Mouse (Mus musculus): ENCODE data around the gene Olfr60.

The Olfr60 gene

DNA sequence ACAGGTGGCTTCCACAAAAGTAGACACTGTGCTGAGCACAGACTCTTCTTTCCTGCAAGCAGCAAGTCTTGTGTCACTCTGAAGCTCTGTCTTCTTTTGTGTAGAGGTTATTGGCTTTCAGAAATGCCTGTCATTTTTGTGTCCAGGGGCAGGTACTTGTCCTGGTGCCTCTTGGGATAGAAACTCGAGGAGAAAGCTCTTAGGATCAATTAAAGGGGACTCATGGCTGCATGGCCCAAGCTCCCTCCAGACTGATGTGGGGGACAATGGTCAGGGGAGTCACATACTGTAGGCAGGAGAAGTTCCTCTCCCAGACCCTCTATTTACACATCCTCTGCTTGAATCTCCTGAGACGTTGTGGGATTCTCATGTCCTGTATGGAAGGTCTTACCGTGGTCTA is at the start of gene Olfr60:
Olfr60 (minus strand) TSS at position 101 of the 400 bp plus-strand sequence.
- no peak for DNase-seq (ENCODE audit: extremely low spot score)

GRCm38 (mm10) chr7:140402818-140403217 is 41.3 kb upstream of the Olfr60 start, which contains the start of gene Olfr531:
Gene Olfr531, minus strand, starts transcription at chr7:140402918.
- no peak for DNase-seq (ENCODE audit: extremely low spot score)

DNA sequence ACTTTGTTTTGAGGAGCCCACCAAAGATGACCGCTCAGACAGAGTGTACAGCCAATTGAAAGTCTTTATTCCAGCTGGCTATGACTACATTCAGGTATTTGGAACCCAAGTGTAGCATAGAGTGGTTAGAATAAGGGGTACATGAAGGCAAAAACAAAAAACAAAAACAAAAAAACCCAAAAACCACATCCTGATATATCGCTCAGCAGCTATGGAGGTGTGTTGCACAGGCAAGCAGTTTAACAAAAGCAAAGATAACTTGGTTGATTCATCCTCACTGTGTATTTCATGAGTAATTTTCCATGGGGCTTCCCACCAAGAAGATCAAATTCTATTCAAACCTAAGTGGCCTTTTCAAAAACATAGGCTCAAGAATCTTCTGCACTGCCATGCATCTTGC is 15.4 kb upstream of the Olfr60 start:
- no peak for DNase-seq (ENCODE audit: extremely low spot score)

DNA sequence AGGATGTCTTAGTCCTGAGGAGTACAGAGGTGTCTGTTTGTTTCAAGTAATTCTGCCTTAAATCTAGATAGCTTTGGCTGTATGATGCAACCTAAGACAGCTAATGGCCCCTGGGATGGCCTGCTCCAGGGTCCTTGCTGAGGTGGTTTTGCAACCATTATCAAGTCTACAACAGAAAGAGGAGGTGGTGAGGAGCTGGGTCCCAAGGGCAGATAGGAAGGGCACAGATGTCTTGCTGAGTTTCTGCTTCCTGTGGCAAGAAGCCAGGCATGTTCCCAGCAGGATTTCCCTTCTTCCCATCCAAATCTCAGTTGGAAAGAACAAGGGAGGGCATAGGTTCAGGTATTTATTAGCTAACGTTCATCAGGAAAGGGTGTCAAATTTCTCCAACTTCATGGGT is 14.8 kb upstream of the Olfr60 start, which contains the start of gene Olfr530:
Olfr530 (minus strand) TSS at position 101 of the 400 bp plus-strand sequence.
- DNase-seq (ENCODE audit: extremely low spot score): no peak

DNA sequence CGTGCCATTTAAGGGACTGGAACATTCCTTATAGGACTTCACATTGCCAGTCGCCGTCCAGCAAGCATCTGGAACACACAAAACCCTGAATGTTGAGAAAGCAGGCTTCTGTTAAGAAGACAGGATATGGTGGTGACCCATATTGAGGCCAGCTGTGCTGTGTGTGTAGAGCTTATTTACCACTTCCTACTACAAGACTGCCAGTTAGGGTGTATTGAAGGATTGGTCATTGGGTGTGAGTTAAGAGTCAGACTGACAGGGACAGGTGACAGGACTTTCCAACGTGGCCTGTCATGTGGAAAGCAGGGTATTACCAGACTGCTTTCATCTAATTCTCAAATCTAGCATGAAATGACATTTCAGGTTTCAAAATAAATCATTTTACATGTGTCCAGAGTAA is 12.8 kb upstream of the Olfr60 start:
- no peak for DNase-seq (ENCODE audit: extremely low spot score)

DNA sequence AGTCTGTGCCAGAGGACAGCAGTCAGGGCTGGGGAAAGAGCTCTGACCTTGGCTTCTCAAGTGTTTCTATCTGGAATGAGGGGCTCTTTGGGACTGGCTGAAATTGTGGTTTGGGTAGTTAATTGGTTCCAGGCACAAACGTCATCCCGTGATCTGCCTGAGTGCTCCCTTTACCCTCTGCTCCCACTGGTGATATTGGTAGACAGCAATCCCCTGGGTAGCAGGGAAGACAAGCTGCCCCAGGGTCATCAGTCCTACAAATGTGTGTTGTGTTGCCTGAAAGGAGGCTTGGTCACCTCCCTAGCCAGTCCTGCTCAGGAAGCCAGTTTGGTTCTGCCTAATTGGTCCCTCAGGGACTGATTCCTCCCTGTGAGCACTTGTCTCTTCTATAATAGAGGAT is 27.8 kb downstream of the Olfr60 start, which contains the start of gene Olfr527:
Olfr527 (plus strand) TSS at position 301 of the 400 bp plus-strand sequence.
- no peak for DNase-seq (ENCODE audit: extremely low spot score)

- DNase-seq (ENCODE audit: extremely low spot score): no peak
Measured at GRCm38 (mm10) chr7:140329766-140330304, 31.6 kb downstream of the Olfr60 start.

- DNase-seq (ENCODE audit: extremely low spot score): no peak
Measured at GRCm38 (mm10) chr7:140321135-140321534, 40.3 kb downstream of the Olfr60 start.

DNA sequence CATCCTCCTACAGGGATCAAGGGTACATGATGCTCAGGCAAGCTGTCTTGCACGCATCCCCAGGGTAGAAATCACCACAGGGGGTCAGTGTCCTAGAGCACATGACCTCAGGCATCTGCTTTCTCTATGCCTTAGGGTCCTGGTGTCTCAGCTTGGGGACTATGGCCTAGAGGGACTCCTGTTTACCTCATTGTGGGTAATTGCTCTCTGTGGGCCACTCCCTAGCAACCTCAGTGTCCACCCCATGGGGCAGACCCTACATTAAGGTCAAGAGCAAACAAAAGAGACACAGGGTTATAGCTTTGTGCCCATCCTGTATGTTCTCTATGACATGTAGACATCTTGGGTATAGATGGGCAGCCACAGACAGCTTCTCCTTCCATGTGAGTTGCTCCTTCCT is 40.9 kb downstream of the Olfr60 start, which contains the start of gene Olfr525:
Olfr525 (plus strand) TSS at position 301 of the 400 bp plus-strand sequence.
- no peak for DNase-seq (ENCODE audit: extremely low spot score)

DNA sequence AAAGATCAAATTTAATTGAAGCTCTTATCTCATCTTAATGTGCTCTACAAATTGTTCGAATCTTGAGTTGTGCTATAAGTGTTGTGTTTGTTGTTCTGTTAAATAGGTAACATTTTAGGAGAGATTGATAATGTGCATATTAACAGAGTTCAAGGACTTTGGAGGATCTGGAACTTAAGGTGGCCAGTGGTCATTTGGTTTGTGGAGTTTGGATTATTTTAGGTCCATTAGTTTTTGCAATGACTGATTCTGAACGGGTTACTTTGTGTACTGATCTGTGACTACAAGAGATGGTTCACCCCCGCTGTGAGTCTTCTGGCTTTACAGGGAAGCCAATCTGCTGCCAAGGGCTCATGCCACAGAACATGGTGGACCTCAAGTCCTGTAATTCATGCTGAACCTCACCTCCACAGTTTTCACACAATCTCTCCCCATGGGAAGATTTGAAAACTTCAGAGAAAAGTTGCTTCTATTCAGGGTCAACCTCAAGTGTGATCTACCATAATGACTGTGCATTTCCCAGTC is 41.5 kb downstream of the Olfr60 start:
- no peak for DNase-seq (ENCODE audit: extremely low spot score)

DNA sequence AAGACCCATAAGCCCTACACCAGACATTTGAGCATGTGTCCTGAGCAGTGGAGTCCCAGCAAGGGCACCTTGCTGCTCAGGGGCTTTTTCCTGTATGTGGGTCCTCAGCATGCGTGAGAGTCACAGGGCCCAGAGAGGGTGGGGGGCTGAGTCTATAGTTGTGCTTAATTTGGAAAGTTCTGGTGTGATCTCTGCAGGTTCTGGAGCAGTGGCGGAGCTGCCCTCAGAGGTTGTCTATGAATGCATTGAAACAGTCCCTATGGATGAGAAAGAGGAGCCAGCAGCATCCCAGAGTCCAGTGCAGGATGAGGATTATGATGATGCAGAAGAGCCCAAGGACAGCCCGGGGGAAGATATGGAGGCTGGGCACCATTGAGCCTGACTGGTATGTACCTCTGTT is 62.1 kb downstream of the Olfr60 start:
- DNase-seq (ENCODE audit: extremely low spot score): no peak

- DNase-seq (ENCODE audit: extremely low spot score): no peak
Measured at GRCm38 (mm10) chr7:140296876-140297275, 64.6 kb downstream of the Olfr60 start.

DNA sequence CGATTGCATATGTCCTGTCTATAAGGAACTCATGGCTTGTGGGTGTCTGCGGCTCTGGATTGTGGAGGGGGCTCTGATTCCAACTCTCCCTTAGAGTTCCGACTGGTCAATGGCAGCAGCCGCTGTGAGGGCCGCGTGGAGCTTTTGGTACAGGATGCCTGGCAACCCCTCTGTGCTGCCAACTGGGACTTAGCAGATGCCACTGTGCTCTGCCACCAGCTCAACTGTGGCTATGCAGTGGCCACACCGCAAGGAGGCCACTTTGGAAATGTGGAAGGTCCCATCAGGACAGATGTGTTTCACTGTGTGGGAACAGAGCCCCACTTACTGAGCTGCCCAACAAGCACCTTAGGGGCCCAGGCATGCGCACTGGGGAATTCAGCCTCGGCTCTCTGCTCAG is 65.7 kb downstream of the Olfr60 start:
- no peak for DNase-seq (ENCODE audit: extremely low spot score)

All from embryo, embryonic 9.5 days (tissue).